Mouse (Mus musculus): ENCODE measurements around the gene Polh. TPM values are rescaled to one million over a fixed set of nuclear protein-coding genes. Genes with fewer than 3 reads are reported as not detected.

The Polh gene
- polyA plus RNA-seq (2015; fragmentation: Nextera tagmentation; extraction: Ambion mirVana) = 7.7 and 7.8 TPM in 2 replicates

- WGBS = under 1% methylated on average over 66 of the region's 66 CpGs
- H3K4me2 ChIP-seq (ENCODE audit: low read length) = peak within 1 kb of the TSS; percentile 91
- no peaks in the 10 kb centered on the region for H3K27me3 ChIP-seq (ENCODE audit: control insufficient read depth, insufficient read depth, low read depth, low read length)
- H3K4me1 ChIP-seq (ENCODE audit: control insufficient read depth, insufficient read depth, low read length) = peaks cover 25% of the 10 kb centered on the region
- peak within 1 kb of the TSS; percentile 83 for H3K9ac ChIP-seq (ENCODE audit: low read depth, low read length)
- no peaks in the 10 kb centered on the region for H3K9me3 ChIP-seq (replicated peaks; ENCODE audit: control insufficient read depth, low read length, poor library complexity, severe bottlenecking)
- H3K4me3 ChIP-seq (ENCODE audit: low read depth, low read length) = peak within 1 kb of the TSS; percentile 95
- H3K36me3 ChIP-seq (ENCODE audit: control insufficient read depth, insufficient read depth, low read length) = peaks cover 16% of the 10 kb centered on the region
- H3K27ac ChIP-seq (ENCODE audit: low read length) = peak within 1 kb of the TSS; percentile 81
- peak; percentile 94 for ATAC-seq
Observed at GRCm38 (mm10) chr17:46202421-46203071, at the start of gene Polh, which contains the start of gene Xpo5. Polh (minus strand) TSS chr17:46202645. Xpo5 (plus strand) TSS chr17:46202782.

GRCm38 (mm10) chr17:46251174-46251573 is 48.7 kb upstream of the Polh start:
- no peak for ATAC-seq
- peaks cover 22% of the 10 kb centered on the region for H3K36me3 ChIP-seq (ENCODE audit: control insufficient read depth, insufficient read depth, low read length)
- no peak overlapping the region for H3K27ac ChIP-seq (ENCODE audit: low read length)
- 77% methylated on average over 7 of the region's 7 CpGs for WGBS
- no peaks in the 10 kb centered on the region for H3K27me3 ChIP-seq (ENCODE audit: control insufficient read depth, insufficient read depth, low read depth, low read length)
- H3K4me2 ChIP-seq (ENCODE audit: low read length) = no peak overlapping the region
- H3K9ac ChIP-seq (ENCODE audit: low read depth, low read length) = no peak overlapping the region
- H3K9me3 ChIP-seq (replicated peaks; ENCODE audit: control insufficient read depth, low read length, poor library complexity, severe bottlenecking) = no peaks in the 10 kb centered on the region
- H3K4me1 ChIP-seq (ENCODE audit: control insufficient read depth, insufficient read depth, low read length) = peaks cover 36% of the 10 kb centered on the region
- no peak overlapping the region for H3K4me3 ChIP-seq (ENCODE audit: low read depth, low read length)

GRCm38 (mm10) chr17:46248189-46248522 is 45.7 kb upstream of the Polh start:
- Histone ChIP-seq H3K9ac (ENCODE audit: low read depth, low read length) (peak overlapping the region; percentile 98), H3K27me3 (ENCODE audit: control insufficient read depth, insufficient read depth, low read depth, low read length) (no peaks in the 10 kb centered on the region), H3K4me3 (ENCODE audit: low read depth, low read length) (peak overlapping the region; percentile 75), H3K36me3 (ENCODE audit: control insufficient read depth, insufficient read depth, low read length) (peaks cover 48% of the 10 kb centered on the region), H3K27ac (ENCODE audit: low read length) (peak overlapping the region; percentile 88), H3K4me2 (ENCODE audit: low read length) (peak overlapping the region; percentile 90), H3K9me3 (replicated peaks; ENCODE audit: control insufficient read depth, low read length, poor library complexity, severe bottlenecking) (no peaks in the 10 kb centered on the region), H3K4me1 (ENCODE audit: control insufficient read depth, insufficient read depth, low read length) (peaks cover 21% of the 10 kb centered on the region)
- ATAC-seq = peak; percentile 52
- WGBS = under 1% methylated on average over 37 of the region's 37 CpGs

GRCm38 (mm10) chr17:46247512-46248188 is 45.2 kb upstream of the Polh start, which contains the start of the genes Polr1c and Yipf3:
Polr1c (minus strand) TSS chr17:46248054.
Yipf3 (plus strand) TSS chr17:46248080.
- peak within 1 kb of the TSS; percentile 75 for H3K4me3 ChIP-seq (ENCODE audit: low read depth, low read length)
- peak within 1 kb of the TSS; percentile 88 for H3K27ac ChIP-seq (ENCODE audit: low read length)
- H3K36me3 ChIP-seq (ENCODE audit: control insufficient read depth, insufficient read depth, low read length) = peaks cover 53% of the 10 kb centered on the region
- WGBS = under 1% methylated on average over 53 of the region's 53 CpGs
- H3K9ac ChIP-seq (ENCODE audit: low read depth, low read length) = peak within 1 kb of the TSS; percentile 98
- H3K27me3 ChIP-seq (ENCODE audit: control insufficient read depth, insufficient read depth, low read depth, low read length) = no peaks in the 10 kb centered on the region
- H3K4me1 ChIP-seq (ENCODE audit: control insufficient read depth, insufficient read depth, low read length) = peaks cover 20% of the 10 kb centered on the region
- H3K4me2 ChIP-seq (ENCODE audit: low read length) = peak within 1 kb of the TSS; percentile 90
- peak; percentile 95 for ATAC-seq
- H3K9me3 ChIP-seq (replicated peaks; ENCODE audit: control insufficient read depth, low read length, poor library complexity, severe bottlenecking) = no peaks in the 10 kb centered on the region

GRCm38 (mm10) chr17:46244579-46244978 is 42.1 kb upstream of the Polh start:
- Histone ChIP-seq H3K4me1 (ENCODE audit: control insufficient read depth, insufficient read depth, low read length) (peaks cover 20% of the 10 kb centered on the region), H3K36me3 (ENCODE audit: control insufficient read depth, insufficient read depth, low read length) (peaks cover 49% of the 10 kb centered on the region), H3K27ac (ENCODE audit: low read length) (no peak overlapping the region), H3K27me3 (ENCODE audit: control insufficient read depth, insufficient read depth, low read depth, low read length) (no peaks in the 10 kb centered on the region), H3K9ac (ENCODE audit: low read depth, low read length) (no peak overlapping the region), H3K9me3 (replicated peaks; ENCODE audit: control insufficient read depth, low read length, poor library complexity, severe bottlenecking) (no peaks in the 10 kb centered on the region), H3K4me2 (ENCODE audit: low read length) (no peak overlapping the region), H3K4me3 (ENCODE audit: low read depth, low read length) (no peak overlapping the region)
- no peak for ATAC-seq
- WGBS = 84% methylated on average over 10 of the region's 10 CpGs

- H3K4me1 ChIP-seq (ENCODE audit: control insufficient read depth, insufficient read depth, low read length) = peaks cover 10% of the 10 kb centered on the region
- H3K27me3 ChIP-seq (ENCODE audit: control insufficient read depth, insufficient read depth, low read depth, low read length) = no peaks in the 10 kb centered on the region
- 73% methylated on average over 2 of the region's 2 CpGs for WGBS
- peaks cover 56% of the 10 kb centered on the region for H3K36me3 ChIP-seq (ENCODE audit: control insufficient read depth, insufficient read depth, low read length)
- no peak overlapping the region for H3K9ac ChIP-seq (ENCODE audit: low read depth, low read length)
- H3K4me3 ChIP-seq (ENCODE audit: low read depth, low read length) = no peak overlapping the region
- no peak overlapping the region for H3K4me2 ChIP-seq (ENCODE audit: low read length)
- no peak overlapping the region for H3K27ac ChIP-seq (ENCODE audit: low read length)
- no peak for ATAC-seq
- no peaks in the 10 kb centered on the region for H3K9me3 ChIP-seq (replicated peaks; ENCODE audit: control insufficient read depth, low read length, poor library complexity, severe bottlenecking)
Observed at GRCm38 (mm10) chr17:46243624-46244023, 41.2 kb upstream of the Polh start.

- H3K4me1 ChIP-seq (ENCODE audit: control insufficient read depth, insufficient read depth, low read length) = peaks cover 8% of the 10 kb centered on the region
- H3K27ac ChIP-seq (ENCODE audit: low read length) = no peak overlapping the region
- H3K4me2 ChIP-seq (ENCODE audit: low read length) = no peak overlapping the region
- no peak overlapping the region for H3K9ac ChIP-seq (ENCODE audit: low read depth, low read length)
- WGBS = 84% methylated on average over 4 of the region's 4 CpGs
- no peaks in the 10 kb centered on the region for H3K27me3 ChIP-seq (ENCODE audit: control insufficient read depth, insufficient read depth, low read depth, low read length)
- H3K9me3 ChIP-seq (replicated peaks; ENCODE audit: control insufficient read depth, low read length, poor library complexity, severe bottlenecking) = no peaks in the 10 kb centered on the region
- H3K36me3 ChIP-seq (ENCODE audit: control insufficient read depth, insufficient read depth, low read length) = peaks cover 59% of the 10 kb centered on the region
- no peak overlapping the region for H3K4me3 ChIP-seq (ENCODE audit: low read depth, low read length)
- no peak for ATAC-seq
Observed at GRCm38 (mm10) chr17:46242993-46243392, 40.5 kb upstream of the Polh start.

GRCm38 (mm10) chr17:46242274-46242673 is 39.8 kb upstream of the Polh start:
- ATAC-seq = no peak
- no peak overlapping the region for H3K4me2 ChIP-seq (ENCODE audit: low read length)
- H3K4me1 ChIP-seq (ENCODE audit: control insufficient read depth, insufficient read depth, low read length) = peaks cover 8% of the 10 kb centered on the region
- no peak overlapping the region for H3K4me3 ChIP-seq (ENCODE audit: low read depth, low read length)
- WGBS = 88% methylated on average over 13 of the region's 13 CpGs
- no peak overlapping the region for H3K9ac ChIP-seq (ENCODE audit: low read depth, low read length)
- H3K9me3 ChIP-seq (replicated peaks; ENCODE audit: control insufficient read depth, low read length, poor library complexity, severe bottlenecking) = no peaks in the 10 kb centered on the region
- H3K36me3 ChIP-seq (ENCODE audit: control insufficient read depth, insufficient read depth, low read length) = peaks cover 63% of the 10 kb centered on the region
- no peak overlapping the region for H3K27ac ChIP-seq (ENCODE audit: low read length)
- no peaks in the 10 kb centered on the region for H3K27me3 ChIP-seq (ENCODE audit: control insufficient read depth, insufficient read depth, low read depth, low read length)

GRCm38 (mm10) chr17:46241471-46241870 is 39.0 kb upstream of the Polh start:
- no peak for ATAC-seq
- H3K9me3 ChIP-seq (replicated peaks; ENCODE audit: control insufficient read depth, low read length, poor library complexity, severe bottlenecking) = no peaks in the 10 kb centered on the region
- no peaks in the 10 kb centered on the region for H3K27me3 ChIP-seq (ENCODE audit: control insufficient read depth, insufficient read depth, low read depth, low read length)
- H3K27ac ChIP-seq (ENCODE audit: low read length) = no peak overlapping the region
- no peak overlapping the region for H3K9ac ChIP-seq (ENCODE audit: low read depth, low read length)
- peaks cover under 1% of the 10 kb centered on the region for H3K4me1 ChIP-seq (ENCODE audit: control insufficient read depth, insufficient read depth, low read length)
- H3K4me2 ChIP-seq (ENCODE audit: low read length) = no peak overlapping the region
- H3K36me3 ChIP-seq (ENCODE audit: control insufficient read depth, insufficient read depth, low read length) = peaks cover 69% of the 10 kb centered on the region
- no peak overlapping the region for H3K4me3 ChIP-seq (ENCODE audit: low read depth, low read length)
- WGBS = 89% methylated on average over 11 of the region's 11 CpGs

All from midbrain, embryonic 16.5 days (tissue).